Mouse (Mus musculus) limb, embryonic 15.5 days (tissue): ENCODE data around the gene Alox12b. TPM values are rescaled to one million over a fixed set of nuclear protein-coding genes. Genes with fewer than 3 reads are reported as not detected.

Experiments
- ATAC-seq: fragments of 200-750 bp; cut with Nextera tagmentation; 2 replicates; pipeline ENCODE4 v1.8.0; 2017; ENCODE audit warnings: low read depth, moderate TSS enrichment; ENCODE audit not compliant: insufficient number of reproducible peaks, low FRiP score, low TSS enrichment
- H3K27ac ChIP-seq: fragments of 300-500 bp; sonication (generic); 2 replicates; pipeline ENCODE4 v1.5.1; 2015; ENCODE audit warnings: moderate library complexity, mild to moderate bottlenecking, inconsistent platforms
- H3K27me3 ChIP-seq: fragments of 300-500 bp; sonication (generic); 2 replicates; pipeline ENCODE4 v1.6.1; 2015; ENCODE audit warnings: inconsistent platforms
- H3K36me3 ChIP-seq: fragments of 300-500 bp; sonication (generic); 2 replicates; pipeline ENCODE4 v1.6.1; 2015; ENCODE audit warnings: inconsistent platforms
- H3K4me1 ChIP-seq: fragments of 300-500 bp; sonication (generic); 2 replicates; pipeline ENCODE4 v1.6.1; 2015; ENCODE audit warnings: inconsistent platforms
- H3K4me2 ChIP-seq: fragments of 300-500 bp; sonication (generic); 2 replicates; pipeline ENCODE4 v1.6.1; 2015; ENCODE audit warnings: mild to moderate bottlenecking, inconsistent platforms
- H3K4me3 ChIP-seq: fragments of 300-500 bp; sonication (generic); 2 replicates; pipeline ENCODE4 v1.5.1; 2015; ENCODE audit warnings: mild to moderate bottlenecking, inconsistent platforms
- H3K9ac ChIP-seq: fragments of 300-500 bp; sonication (generic); 2 replicates; pipeline ENCODE4 v1.6.1; 2015; ENCODE audit warnings: inconsistent platforms
- H3K9me3 ChIP-seq: fragments of 300-500 bp; sonication (generic); 2 replicates; pipeline ENCODE4 v1.6.1; 2016; ENCODE audit warnings: inconsistent platforms
- WGBS: fragments of 180-500 bp; shearing (Covaris S2); methylation state at CpG from one replicate; pipeline ENCODE4 v1.1.7; 2015; 5-methylcytosine and 5-hydroxymethylcytosine counted together
- polyA plus RNA-seq: library from polyadenylated mRNA; unstranded; fragments of >200 nt; fragmentation: Nextera tagmentation; extraction: Ambion mirVana; gene quantifications from 2 replicates; pipeline ENCODE4 v1.2.1, GENCODE M21; 2015

Gene Alox12b
- polyA plus RNA-seq, 1 experiment from 2014 or later = 53.5 TPM

DNA sequence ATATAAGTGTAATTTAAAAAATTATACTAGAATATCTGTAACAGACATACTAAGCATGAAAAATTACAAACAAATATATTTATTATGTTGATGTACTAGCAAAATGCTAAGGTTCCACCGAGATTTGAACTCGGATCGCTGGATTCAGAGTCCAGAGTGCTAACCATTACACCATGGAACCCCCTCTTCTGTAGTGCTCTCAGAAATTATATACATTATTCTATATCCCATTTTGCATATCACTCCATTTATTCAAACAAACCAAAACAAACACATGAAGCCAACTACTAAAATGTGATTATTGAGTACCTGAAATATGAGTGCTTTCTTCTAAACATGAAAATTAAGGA lies 32.3 kb upstream of the Alox12b start:
- Histone ChIP-seq H3K27ac (no peak overlapping the region), H3K27me3 (peaks cover 2% of the 10 kb centered on the region; the same call in 1 of the 2 replicates), H3K9me3 (no peaks in the 10 kb centered on the region), H3K4me3 (peak overlapping the region; percentile 82), H3K9ac (no peak overlapping the region), H3K4me1 (peaks cover 41% of the 10 kb centered on the region), H3K4me2 (peak overlapping the region; percentile 97; the same call in 1 of the 2 replicates), H3K36me3 (no peaks in the 10 kb centered on the region)
- peak; percentile 42; the same call in 1 of the 2 replicates for ATAC-seq
- 0% methylated on average over 3 of the region's 3 CpGs for WGBS

DNA sequence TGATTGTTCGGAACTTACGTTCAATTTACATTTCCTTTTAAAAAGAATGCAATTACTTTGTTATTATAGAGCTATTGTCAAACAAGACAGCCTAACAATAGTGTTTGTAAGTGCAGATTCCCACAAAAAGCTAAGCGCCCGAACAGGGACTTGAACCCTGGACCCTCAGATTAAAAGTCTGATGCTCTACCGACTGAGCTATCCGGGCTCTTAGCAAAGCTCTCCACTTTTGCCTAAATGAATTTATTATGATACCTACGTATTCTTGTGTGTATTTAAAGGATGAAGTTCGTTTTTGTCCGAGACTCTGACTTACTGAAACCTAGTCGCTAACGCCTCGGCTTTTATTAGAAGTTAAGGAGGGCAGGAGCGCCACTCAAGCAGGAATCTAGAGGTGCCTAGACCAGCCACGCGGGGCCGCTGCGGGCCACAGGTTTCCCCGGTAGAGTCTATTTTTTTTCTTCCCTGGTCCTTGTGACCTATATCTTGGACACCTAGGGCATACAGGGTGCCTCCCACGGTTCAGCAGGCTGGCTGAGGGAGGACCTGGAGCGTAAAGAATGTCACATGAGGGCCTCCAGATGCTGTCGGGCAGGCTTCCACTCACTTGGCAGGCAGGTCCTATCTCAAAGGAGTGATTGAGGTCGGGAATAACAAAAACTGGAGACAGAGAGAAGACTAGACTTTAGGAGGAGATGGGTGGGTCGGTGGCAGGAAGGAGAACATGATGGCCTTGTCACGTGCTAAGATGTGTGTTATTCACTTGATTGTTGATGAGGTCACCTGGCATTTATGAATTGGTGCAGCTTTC lies 31.5 kb upstream of the Alox12b start:
- Histone ChIP-seq H3K27ac (peak overlapping the region; percentile 86), H3K4me1 (peaks cover 34% of the 10 kb centered on the region), H3K36me3 (no peaks in the 10 kb centered on the region), H3K4me3 (peak overlapping the region; percentile 57), H3K9me3 (no peaks in the 10 kb centered on the region), H3K4me2 (peak overlapping the region; percentile 79), H3K9ac (peak overlapping the region; percentile 47), H3K27me3 (no peaks in the 10 kb centered on the region; the same call in 1 of the 2 replicates)
- WGBS = under 1% methylated on average over 24 of the region's 24 CpGs
- ATAC-seq = peak; percentile 25; the same call in 1 of the 2 replicates

DNA sequence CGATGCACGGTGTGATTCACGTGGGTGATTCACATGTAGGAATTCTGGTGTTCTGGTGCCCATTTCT lies 31.1 kb upstream of the Alox12b start, which contains the start of gene Aloxe3:
Aloxe3 (plus strand) TSS at position 45 of the 67 bp plus-strand sequence.
- peak within 1 kb of the TSS; percentile 57 for H3K4me3 ChIP-seq
- H3K27ac ChIP-seq = peak within 1 kb of the TSS; percentile 86
- no peaks in the 10 kb centered on the region; the same call in 1 of the 2 replicates for H3K27me3 ChIP-seq
- H3K36me3 ChIP-seq = no peaks in the 10 kb centered on the region
- ATAC-seq = no peak
- H3K9ac ChIP-seq = peak within 1 kb of the TSS; percentile 47
- H3K4me1 ChIP-seq = peaks cover 30% of the 10 kb centered on the region
- H3K9me3 ChIP-seq = no peaks in the 10 kb centered on the region
- WGBS = 0% methylated on average over 3 of the region's 3 CpGs
- H3K4me2 ChIP-seq = peak within 1 kb of the TSS; percentile 79

DNA sequence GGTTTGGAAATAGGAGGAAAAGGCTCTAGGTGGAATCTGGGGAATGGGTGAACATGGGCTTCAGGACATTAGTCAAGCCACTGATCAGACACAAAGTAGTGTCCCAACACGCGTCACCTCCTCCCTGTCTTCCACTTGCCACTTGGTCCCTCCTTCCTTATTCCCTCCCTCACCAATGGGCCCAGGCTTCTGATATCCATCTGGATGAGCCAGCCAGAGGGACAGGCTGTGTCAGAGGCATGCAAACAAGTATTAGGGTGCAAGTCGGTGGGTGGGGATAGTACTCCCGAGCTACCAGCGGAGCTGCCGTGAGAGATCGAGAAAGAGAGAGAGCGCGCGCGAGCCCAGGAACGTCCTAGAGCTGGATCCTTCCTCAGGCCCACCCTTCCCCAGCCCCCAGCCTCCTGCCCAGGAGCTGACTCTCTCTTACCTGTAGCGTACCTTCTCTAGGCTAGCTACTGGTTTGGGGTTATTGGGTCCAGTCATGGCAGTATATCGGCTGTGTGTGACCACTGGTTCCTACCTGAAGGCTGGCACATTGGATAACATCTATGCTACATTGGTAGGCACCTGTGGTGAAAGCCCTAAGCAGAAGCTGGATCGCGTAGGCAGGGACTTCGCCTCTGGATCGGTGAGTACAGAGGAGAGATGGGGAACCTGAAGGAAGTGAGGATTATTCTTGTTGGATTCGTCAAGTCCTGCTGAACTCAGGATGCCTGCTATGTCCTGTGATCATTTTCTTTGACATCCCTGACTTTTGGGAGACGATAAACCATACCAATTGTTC lies 30.7 kb upstream of the Alox12b start:
- 14% methylated on average over 20 of the region's 20 CpGs for WGBS
- H3K4me3 ChIP-seq = peak overlapping the region; percentile 57
- peak overlapping the region; percentile 86 for H3K27ac ChIP-seq
- H3K9ac ChIP-seq = peak overlapping the region; percentile 47
- H3K27me3 ChIP-seq = no peaks in the 10 kb centered on the region; the same call in 1 of the 2 replicates
- no peaks in the 10 kb centered on the region for H3K36me3 ChIP-seq
- no peaks in the 10 kb centered on the region for H3K9me3 ChIP-seq
- no peak for ATAC-seq
- H3K4me1 ChIP-seq = peaks cover 25% of the 10 kb centered on the region
- peak overlapping the region; percentile 79 for H3K4me2 ChIP-seq

DNA sequence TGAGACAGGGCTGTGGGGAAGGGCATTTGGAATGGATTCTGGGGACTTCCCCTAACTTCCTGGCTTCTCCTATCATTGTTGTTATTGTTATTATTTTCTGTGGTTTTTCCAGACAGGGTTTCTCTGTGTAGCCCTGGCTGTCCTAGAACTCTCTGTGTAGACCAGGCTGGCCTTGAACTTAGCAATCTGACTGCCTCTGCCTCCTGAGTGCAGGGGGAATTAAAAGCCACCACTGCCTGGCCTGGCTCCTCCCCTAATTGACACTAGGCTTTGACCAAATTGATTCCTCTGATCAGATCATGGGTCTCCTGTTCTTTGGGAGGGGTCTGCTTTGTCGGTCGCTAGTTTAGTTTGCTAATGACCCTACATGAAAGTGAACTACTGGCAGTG lies 30.1 kb upstream of the Alox12b start:
- peaks cover 19% of the 10 kb centered on the region for H3K4me1 ChIP-seq
- H3K27me3 ChIP-seq = no peaks in the 10 kb centered on the region; the same call in 1 of the 2 replicates
- no peaks in the 10 kb centered on the region for H3K36me3 ChIP-seq
- ATAC-seq = no peak
- H3K9ac ChIP-seq = 0 out of 2 replicates have a peak overlapping the region, but pooled peaks have one; percentile 47
- peak overlapping the region; percentile 79 for H3K4me2 ChIP-seq
- no peaks in the 10 kb centered on the region for H3K9me3 ChIP-seq
- no peak overlapping the region for H3K4me3 ChIP-seq
- H3K27ac ChIP-seq = no peak overlapping the region
- WGBS = 38% methylated on average over 2 of the region's 2 CpGs

DNA sequence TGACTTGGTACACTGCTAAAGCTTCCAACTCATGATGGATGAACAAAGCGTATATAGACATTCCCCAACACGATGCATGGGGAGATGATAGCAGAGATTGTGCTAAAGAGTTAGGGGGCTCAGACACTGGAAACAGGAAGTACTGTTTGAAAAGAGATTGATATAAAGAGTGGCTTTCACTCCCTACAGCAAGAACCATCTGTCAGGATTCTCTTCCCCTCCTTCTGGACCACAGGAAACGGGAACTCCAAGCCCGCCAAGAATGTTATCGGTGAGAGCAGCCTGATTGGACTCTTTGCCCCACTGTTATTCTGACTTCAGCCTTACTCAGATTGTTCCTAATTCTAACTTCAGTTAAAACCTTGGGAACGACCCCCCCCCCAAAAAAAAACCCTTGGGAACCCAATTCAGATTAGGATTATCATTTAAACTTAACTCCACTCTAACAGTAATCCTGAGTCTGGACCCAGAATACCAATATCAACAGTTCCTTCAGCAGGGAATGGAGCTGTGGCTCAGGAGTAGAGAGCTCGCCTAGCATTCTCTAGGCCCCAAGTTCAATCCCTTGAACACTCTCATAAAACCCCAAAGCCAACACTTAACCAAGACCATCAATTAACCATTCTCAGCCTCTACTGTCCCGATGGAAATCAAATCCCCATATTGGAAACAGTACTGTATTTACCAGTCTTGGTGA lies 28.2 kb upstream of the Alox12b start:
- Histone ChIP-seq H3K9me3 (no peaks in the 10 kb centered on the region), H3K4me3 (no peak overlapping the region), H3K9ac (no peak overlapping the region), H3K36me3 (no peaks in the 10 kb centered on the region), H3K4me2 (no peak overlapping the region), H3K4me1 (peaks cover 12% of the 10 kb centered on the region), H3K27me3 (no peaks in the 10 kb centered on the region; the same call in 1 of the 2 replicates), H3K27ac (no peak overlapping the region)
- no peak for ATAC-seq
- 65% methylated on average over 8 of the region's 8 CpGs for WGBS

DNA sequence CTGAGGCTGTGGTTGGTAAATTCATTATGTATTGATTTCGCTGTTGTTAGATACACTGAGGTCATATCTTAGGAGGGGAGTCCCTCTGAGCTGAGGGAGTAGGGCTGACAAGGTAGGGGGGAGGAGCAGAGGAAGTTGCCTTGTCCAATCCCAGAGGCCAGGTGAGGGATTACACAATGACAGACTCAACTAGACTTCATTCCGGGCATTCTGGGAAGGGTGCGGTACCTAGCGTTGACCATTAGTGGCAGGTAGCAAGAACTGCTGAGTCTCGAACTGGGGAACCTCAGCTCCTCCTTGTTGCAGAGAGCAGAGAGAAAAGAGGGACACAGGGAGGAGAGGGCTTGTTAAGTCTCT lies 23.2 kb upstream of the Alox12b start:
- peak overlapping the region; percentile 50 for H3K4me3 ChIP-seq
- no peaks in the 10 kb centered on the region for H3K36me3 ChIP-seq
- peak overlapping the region; percentile 68; the same call in 1 of the 2 replicates for H3K27ac ChIP-seq
- WGBS = 32% methylated on average over 5 of the region's 5 CpGs
- no peak overlapping the region for H3K9ac ChIP-seq
- peak overlapping the region; percentile 73 for H3K4me2 ChIP-seq
- H3K4me1 ChIP-seq = peaks cover 12% of the 10 kb centered on the region
- H3K9me3 ChIP-seq = no peaks in the 10 kb centered on the region
- no peak for ATAC-seq
- H3K27me3 ChIP-seq = no peaks in the 10 kb centered on the region

DNA sequence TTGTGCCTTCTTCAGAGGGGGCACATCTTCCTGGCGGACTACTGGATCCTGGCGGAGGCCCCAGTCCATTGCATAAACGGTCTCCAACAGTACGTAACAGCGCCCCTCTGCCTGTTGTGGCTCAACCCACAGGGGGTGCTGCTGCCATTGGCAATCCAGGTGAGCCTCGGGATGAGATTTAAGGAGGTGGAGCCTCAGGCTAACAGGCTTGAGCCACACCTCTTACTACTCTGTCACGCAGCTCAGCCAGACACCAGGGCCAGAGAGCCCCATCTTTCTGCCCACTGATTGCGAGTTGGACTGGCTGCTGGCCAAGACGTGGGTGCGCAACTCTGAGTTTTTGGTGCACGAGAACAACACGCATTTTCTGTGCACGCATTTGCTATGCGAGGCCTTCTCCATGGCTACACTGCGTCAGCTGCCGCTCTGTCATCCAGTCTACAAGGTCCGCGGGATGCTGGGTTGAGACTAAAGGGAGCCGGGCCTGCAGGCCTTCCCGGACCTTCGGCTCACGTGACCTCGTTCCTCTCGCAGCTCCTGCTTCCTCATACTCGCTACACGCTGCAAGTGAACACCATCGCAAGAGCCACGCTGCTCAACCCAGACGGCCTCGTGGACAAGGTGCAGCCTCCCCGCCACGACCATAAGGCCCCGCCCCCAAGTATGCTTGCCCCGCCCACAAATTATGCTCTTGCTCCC lies 22.7 kb upstream of the Alox12b start:
- no peaks in the 10 kb centered on the region for H3K27me3 ChIP-seq
- H3K4me2 ChIP-seq = peak overlapping the region; percentile 73
- peak overlapping the region; percentile 50 for H3K4me3 ChIP-seq
- WGBS = 2% methylated on average over 34 of the region's 34 CpGs
- no peaks in the 10 kb centered on the region for H3K9me3 ChIP-seq
- H3K27ac ChIP-seq = peak overlapping the region; percentile 68
- peak overlapping the region; percentile 31 for H3K9ac ChIP-seq
- no peaks in the 10 kb centered on the region for H3K36me3 ChIP-seq
- peaks cover 12% of the 10 kb centered on the region for H3K4me1 ChIP-seq
- peak; percentile 70 for ATAC-seq

DNA sequence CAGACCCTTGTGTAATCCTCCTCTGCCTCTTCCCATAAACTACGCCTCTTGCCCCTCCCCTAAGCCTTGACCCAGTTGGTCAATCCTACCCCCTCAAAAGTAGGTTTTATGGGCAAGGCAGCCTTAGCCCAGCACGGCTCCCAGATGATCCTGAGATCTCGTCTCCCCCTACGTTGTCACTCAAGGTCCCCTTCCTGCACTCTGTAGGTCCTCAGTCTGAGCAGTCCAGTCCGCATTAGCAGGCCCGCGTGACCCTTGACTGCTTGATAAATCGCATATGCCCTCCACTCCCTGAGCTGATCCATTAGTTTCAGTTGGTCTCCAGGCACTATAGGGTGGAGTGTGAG lies 22.2 kb upstream of the Alox12b start:
- Histone ChIP-seq H3K27me3 (no peaks in the 10 kb centered on the region), H3K27ac (no peak overlapping the region), H3K4me1 (peaks cover 12% of the 10 kb centered on the region), H3K36me3 (no peaks in the 10 kb centered on the region), H3K4me3 (peak overlapping the region; percentile 50), H3K4me2 (peak overlapping the region; percentile 73), H3K9ac (no peak overlapping the region), H3K9me3 (no peaks in the 10 kb centered on the region)
- peak; percentile 49 for ATAC-seq
- WGBS = 26% methylated on average over 8 of the region's 8 CpGs

DNA sequence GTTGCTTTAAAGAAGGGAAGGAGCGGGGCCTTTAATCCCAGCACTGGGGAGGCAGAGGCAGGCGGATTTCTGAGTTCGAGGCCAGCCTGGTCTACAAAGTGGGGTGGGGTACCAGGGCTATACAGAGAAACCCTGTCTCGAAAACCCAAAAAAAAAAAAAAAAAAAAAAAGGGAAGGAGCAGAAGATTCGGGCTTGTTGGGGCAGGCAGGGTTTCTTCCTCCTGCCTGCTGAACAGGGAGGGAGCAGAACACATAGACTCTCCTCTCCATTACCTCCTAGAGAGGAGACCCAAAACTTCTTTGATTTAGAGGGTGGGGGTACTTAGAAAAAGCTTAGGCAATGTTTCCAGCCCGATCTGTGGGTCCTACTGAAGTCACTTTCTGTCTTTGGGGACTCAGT lies 21.4 kb upstream of the Alox12b start:
- H3K27ac ChIP-seq = no peak overlapping the region
- no peak overlapping the region for H3K4me2 ChIP-seq
- H3K4me1 ChIP-seq = peaks cover 12% of the 10 kb centered on the region
- no peak for ATAC-seq
- H3K9ac ChIP-seq = no peak overlapping the region
- no peak overlapping the region for H3K4me3 ChIP-seq
- no peaks in the 10 kb centered on the region for H3K9me3 ChIP-seq
- no peaks in the 10 kb centered on the region for H3K27me3 ChIP-seq
- H3K36me3 ChIP-seq = no peaks in the 10 kb centered on the region
- 82% methylated on average over 6 of the region's 6 CpGs for WGBS

DNA sequence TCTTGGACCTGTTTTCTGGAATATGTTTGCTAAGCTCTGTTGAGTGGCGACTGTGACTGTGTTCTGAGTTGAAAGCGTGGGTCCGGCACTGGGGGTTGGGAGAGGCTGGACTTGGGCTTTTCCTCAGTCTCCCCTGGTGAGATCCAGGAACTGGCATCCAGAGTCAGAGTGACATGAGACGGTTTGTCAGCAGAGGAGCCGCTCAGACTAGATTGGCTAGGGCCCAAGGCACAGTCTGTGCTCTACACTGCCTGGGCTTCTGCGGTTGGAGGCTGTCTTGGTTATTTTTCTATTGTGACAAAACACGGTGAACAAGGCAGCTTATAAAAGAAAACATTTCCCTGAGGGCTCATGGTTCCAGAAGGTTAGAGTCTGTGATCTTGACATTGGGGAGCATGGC lies 9.2 kb upstream of the Alox12b start:
- H3K9me3 ChIP-seq = no peaks in the 10 kb centered on the region
- WGBS = 65% methylated on average over 7 of the region's 7 CpGs

More for the DNA sequence above, 9.2 kb upstream of the Alox12b start:
- Histone ChIP-seq H3K4me1 (peaks cover 7% of the 10 kb centered on the region; the same call in 1 of the 2 replicates), H3K36me3 (no peaks in the 10 kb centered on the region), H3K4me2 (no peak overlapping the region), H3K27ac (no peak overlapping the region), H3K27me3 (no peaks in the 10 kb centered on the region), H3K4me3 (no peak overlapping the region), H3K9ac (no peak overlapping the region)
- no peak for ATAC-seq
